Mouse (Mus musculus): ENCODE data around the gene Cdkn1c. TPM values are rescaled to one million over a fixed set of nuclear protein-coding genes. Genes with fewer than 3 reads are reported as not detected.

Cdkn1c gene
- polyA plus RNA-seq, 1 experiment from 2014 or later = 804 TPM

DNA sequence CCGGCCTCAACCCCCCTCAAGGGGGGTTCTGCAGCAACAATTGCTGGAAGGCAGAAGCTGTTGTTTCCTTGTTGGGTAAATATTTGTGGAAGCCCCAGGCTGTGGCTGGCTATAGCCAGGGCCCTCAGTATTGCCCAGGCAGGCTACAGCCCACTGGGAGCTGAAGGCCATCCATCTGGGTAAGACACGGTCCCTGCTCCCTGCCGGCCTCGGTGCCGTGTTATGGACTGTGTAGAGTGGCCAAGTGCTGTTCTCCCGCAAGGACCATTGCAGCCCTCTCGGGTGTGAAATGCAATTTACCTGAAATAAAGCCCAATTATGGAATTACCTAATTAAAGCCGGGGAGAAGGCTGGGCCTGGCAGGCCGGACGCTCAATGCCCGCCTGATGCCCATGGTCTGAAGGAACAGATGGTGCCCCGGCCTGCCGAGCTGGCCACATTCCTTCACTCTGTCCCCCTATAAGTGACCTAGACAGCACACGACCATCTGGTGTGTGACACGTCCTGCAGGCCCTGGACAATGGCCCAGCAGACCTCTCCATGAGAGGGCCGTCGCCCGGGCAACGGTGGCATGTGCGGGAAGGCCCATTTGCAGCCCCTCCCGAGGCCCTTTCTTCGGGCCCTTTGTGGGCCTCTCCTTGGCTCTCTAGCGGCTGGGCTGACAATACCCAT is 32.6 kb downstream of the Cdkn1c start:
- Histone ChIP-seq H3K9me3 (no peaks in the 10 kb centered on the region), H3K9ac (no peak overlapping the region), H3K4me3 (replicated peaks) (no peak overlapping the region), H3K36me3 (no peaks in the 10 kb centered on the region), H3K4me1 (peaks cover 12% of the 10 kb centered on the region; the same call in 1 of the 2 replicates), H3K4me2 (no peak overlapping the region), H3K27ac (no peak overlapping the region), H3K27me3 (replicated peaks) (no peaks in the 10 kb centered on the region)
- 65% methylated on average over 23 of the region's 23 CpGs for WGBS
- ATAC-seq (ENCODE audit: insufficient read depth, low FRiP score, low read depth) = no peak

DNA sequence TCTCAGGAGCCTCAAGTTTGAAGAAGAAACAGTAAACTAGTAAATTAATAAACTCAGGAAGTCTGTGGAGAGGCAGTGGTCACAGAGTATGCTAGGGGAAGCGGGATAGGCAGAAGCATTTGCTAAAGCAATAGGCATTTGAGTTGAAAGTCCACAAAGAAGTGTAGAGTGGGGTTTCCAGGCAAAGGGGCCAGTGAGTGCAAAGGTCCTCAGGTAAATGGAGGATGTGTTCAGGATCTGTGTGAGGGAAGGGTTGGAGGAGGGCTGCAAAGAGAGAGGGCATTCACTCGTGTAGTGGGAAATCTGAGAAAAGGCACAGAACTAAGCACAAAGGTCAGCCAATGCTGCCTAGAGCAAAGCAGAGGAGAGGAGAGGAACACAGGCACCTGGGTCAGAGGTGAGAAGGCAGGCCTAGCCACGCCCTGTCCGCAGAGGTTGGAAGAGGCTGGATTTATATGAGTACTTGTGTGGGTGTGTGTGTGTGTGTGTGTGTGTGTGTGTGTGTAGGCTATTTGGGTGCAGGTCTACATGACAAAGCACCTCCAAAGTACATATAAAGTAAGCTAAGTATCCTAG is 41.2 kb downstream of the Cdkn1c start:
- H3K4me3 ChIP-seq (replicated peaks) = no peak overlapping the region
- peaks cover 14% of the 10 kb centered on the region for H3K4me1 ChIP-seq
- H3K9ac ChIP-seq = no peak overlapping the region
- no peak overlapping the region for H3K4me2 ChIP-seq
- no peak; the same call in 1 of the 2 replicates for ATAC-seq (ENCODE audit: insufficient read depth, low FRiP score, low read depth)
- no peaks in the 10 kb centered on the region for H3K36me3 ChIP-seq
- H3K9me3 ChIP-seq = no peaks in the 10 kb centered on the region
- no peak overlapping the region for H3K27ac ChIP-seq
- no peaks in the 10 kb centered on the region for H3K27me3 ChIP-seq (replicated peaks)
- WGBS = 64% methylated on average over 4 of the region's 4 CpGs

DNA sequence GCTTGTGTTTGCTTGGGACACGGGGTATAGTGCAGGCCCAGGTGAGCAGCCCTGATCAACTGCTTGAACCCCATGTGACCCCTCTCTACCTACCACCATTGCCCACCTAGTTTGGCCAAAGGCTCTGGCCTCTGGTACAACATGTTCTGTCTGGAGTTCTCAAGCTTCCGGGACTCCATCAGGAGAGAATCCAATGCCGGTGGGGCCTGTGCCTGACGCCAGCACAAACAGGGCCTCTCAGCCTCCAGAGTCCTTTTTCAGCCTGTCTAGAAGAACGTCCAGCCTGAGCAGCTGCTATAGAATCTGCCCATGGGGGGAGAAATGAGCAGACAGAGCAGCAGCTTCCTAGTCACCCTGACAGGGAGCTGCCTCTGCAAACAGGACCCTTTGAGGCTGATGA is 43.0 kb downstream of the Cdkn1c start:
- no peaks in the 10 kb centered on the region for H3K36me3 ChIP-seq
- H3K9ac ChIP-seq = no peak overlapping the region
- no peak overlapping the region for H3K4me2 ChIP-seq
- 51% methylated on average over 5 of the region's 5 CpGs for WGBS
- H3K4me3 ChIP-seq (replicated peaks) = no peak overlapping the region
- 0 out of 2 replicates have a peak, but pooled peaks have one; percentile 34 for ATAC-seq (ENCODE audit: insufficient read depth, low FRiP score, low read depth)
- H3K27ac ChIP-seq = peak overlapping the region; percentile 35; the same call in 1 of the 2 replicates
- peaks cover 14% of the 10 kb centered on the region for H3K4me1 ChIP-seq
- no peaks in the 10 kb centered on the region for H3K27me3 ChIP-seq (replicated peaks)
- H3K9me3 ChIP-seq = no peaks in the 10 kb centered on the region

DNA sequence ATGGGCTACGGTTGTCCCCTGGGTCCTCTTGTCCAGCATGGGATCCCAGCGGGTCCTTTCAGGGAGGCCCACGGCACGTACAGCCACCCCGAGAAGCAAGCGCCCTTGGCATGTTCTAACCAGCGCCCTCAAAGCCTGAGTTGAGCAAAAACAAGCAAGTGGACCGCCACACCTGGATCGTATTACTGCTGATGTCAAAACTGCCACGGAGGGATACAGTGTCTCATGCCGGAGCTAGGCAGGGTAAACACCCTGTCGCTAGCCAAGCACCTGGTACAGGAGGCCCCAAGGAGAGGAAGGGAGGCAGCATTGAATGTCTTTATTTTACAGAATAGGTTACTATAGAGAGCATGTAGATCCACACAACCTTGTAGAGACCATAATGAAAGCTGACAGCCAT is 44.4 kb downstream of the Cdkn1c start:
- no peaks in the 10 kb centered on the region for H3K27me3 ChIP-seq (replicated peaks)
- no peak overlapping the region for H3K9ac ChIP-seq
- no peak overlapping the region for H3K27ac ChIP-seq
- ATAC-seq (ENCODE audit: insufficient read depth, low FRiP score, low read depth) = no peak
- no peak overlapping the region for H3K4me2 ChIP-seq
- H3K9me3 ChIP-seq = no peaks in the 10 kb centered on the region
- 62% methylated on average over 12 of the region's 12 CpGs for WGBS
- H3K4me1 ChIP-seq = peaks cover 14% of the 10 kb centered on the region
- no peaks in the 10 kb centered on the region for H3K36me3 ChIP-seq
- no peak overlapping the region for H3K4me3 ChIP-seq (replicated peaks)

DNA sequence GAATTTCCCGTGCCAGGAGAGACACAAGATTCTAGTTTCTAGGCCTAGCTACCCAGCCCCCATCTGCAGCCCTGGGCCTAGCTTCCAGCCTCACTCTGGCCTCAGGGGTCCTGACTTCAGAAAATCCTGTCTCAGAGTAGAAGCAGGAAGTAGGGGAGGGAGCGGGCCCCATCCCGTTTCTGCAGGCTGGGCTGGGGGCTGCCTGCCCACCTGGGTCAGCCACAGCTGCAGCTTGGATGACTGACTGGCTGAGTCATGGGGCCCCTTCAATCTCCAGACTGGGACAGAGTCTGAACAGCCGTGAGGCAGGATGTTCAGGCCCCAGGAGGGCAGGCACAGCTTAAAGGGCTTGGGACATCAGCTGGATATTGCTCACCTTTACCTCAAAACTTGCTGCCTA is 45.8 kb downstream of the Cdkn1c start:
- no peak for ATAC-seq (ENCODE audit: insufficient read depth, low FRiP score, low read depth)
- Histone ChIP-seq H3K4me1 (peaks cover 14% of the 10 kb centered on the region), H3K4me2 (no peak overlapping the region), H3K9me3 (no peaks in the 10 kb centered on the region), H3K27me3 (replicated peaks) (no peaks in the 10 kb centered on the region), H3K4me3 (replicated peaks) (no peak overlapping the region), H3K36me3 (no peaks in the 10 kb centered on the region), H3K9ac (no peak overlapping the region), H3K27ac (no peak overlapping the region)
- WGBS = 27% methylated on average over 4 of the region's 4 CpGs

DNA sequence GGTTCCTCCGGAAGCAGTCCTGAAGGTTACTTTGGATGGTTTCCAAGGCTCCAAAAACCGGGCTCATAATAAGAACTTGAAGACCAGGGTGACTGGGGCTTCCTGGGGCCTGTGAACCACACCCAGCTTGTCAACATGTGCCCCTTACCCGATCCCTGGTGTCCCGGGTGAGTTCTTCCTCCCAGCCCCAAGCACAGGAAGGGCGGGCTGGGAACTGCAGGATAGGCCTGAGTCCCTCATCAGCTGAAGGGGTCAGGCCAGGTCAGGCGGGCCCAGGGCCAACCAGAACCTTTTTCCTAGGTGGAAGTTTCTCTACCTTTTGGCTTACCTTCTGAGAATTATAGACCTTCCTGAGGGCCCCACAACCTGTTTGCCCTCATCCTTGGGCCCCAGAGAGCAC is 48.2 kb downstream of the Cdkn1c start:
- no peaks in the 10 kb centered on the region for H3K9me3 ChIP-seq
- H3K4me3 ChIP-seq (replicated peaks) = no peak overlapping the region
- H3K4me1 ChIP-seq = peaks cover 24% of the 10 kb centered on the region
- ATAC-seq (ENCODE audit: insufficient read depth, low FRiP score, low read depth) = no peak
- 67% methylated on average over 6 of the region's 6 CpGs for whole genome bisulfite sequencing
- no peaks in the 10 kb centered on the region for H3K36me3 ChIP-seq
- no peaks in the 10 kb centered on the region for H3K27me3 ChIP-seq (replicated peaks)
- H3K9ac ChIP-seq = no peak overlapping the region
- no peak overlapping the region for H3K27ac ChIP-seq
- no peak overlapping the region for H3K4me2 ChIP-seq

DNA sequence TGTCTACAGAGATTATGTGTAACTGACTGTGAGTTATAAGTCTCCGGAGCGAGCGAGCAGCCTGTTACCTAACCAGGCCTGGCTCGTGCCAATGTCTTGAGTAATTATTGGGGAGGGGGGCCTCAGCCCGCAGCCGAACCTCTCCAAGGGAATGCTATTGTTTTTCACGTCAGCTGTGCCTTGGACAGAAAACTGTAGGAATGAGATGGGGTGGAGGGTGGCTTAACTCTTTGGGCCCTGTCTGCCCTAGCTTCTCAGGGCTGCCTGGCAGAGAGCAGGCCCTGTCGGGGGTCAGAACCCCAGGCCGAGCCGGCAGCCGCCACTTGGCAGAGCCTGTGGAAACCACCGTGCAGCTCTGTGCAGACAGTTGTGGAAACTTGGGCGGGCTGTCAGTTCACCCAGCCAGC is 52.2 kb downstream of the Cdkn1c start:
- Histone ChIP-seq H3K4me2 (no peak overlapping the region), H3K27me3 (replicated peaks) (no peaks in the 10 kb centered on the region), H3K9me3 (no peaks in the 10 kb centered on the region), H3K36me3 (no peaks in the 10 kb centered on the region), H3K4me1 (peaks cover 20% of the 10 kb centered on the region), H3K27ac (peak overlapping the region; percentile 72), H3K9ac (no peak overlapping the region), H3K4me3 (replicated peaks) (no peak overlapping the region)
- peak; percentile 61; the same call in 1 of the 2 replicates for ATAC-seq (ENCODE audit: insufficient read depth, low FRiP score, low read depth)
- 34% methylated on average over 13 of the region's 13 CpGs for WGBS

Other genes with a start within 250 kb of the Cdkn1c start
- 9.2 and 11.7 TPM in 2 replicates for gene Slc22a18, start 12.7 kb upstream of the Cdkn1c start, polyA plus RNA-seq (2015; fragmentation: Nextera tagmentation; extraction: Ambion mirVana)
- 11.5 and 13.7 TPM in 2 replicates for gene Phlda2, start 42.1 kb upstream of the Cdkn1c start, polyA plus RNA-seq (2015; fragmentation: Nextera tagmentation; extraction: Ambion mirVana)
- 185 and 205 TPM in 2 replicates for gene Nap1l4, start 88.1 kb upstream of the Cdkn1c start, polyA plus RNA-seq (2015; fragmentation: Nextera tagmentation; extraction: Ambion mirVana)
- 67.5 and 73.2 TPM in 2 replicates for gene Cars, start 139.0 kb upstream of the Cdkn1c start, polyA plus RNA-seq (2015; fragmentation: Nextera tagmentation; extraction: Ambion mirVana)
- 0.32 and 0.48 TPM in 2 replicates for gene Tnfrsf26, start 167.7 kb upstream of the Cdkn1c start, polyA plus RNA-seq (2015; fragmentation: Nextera tagmentation; extraction: Ambion mirVana)
- 5.7 and 6.8 TPM in 2 replicates for gene Tnfrsf22, start 188.6 kb upstream of the Cdkn1c start, polyA plus RNA-seq (2015; fragmentation: Nextera tagmentation; extraction: Ambion mirVana)
- 1.9 and 3.4 TPM in 2 replicates for gene Tnfrsf23, start 224.8 kb upstream of the Cdkn1c start, polyA plus RNA-seq (2015; fragmentation: Nextera tagmentation; extraction: Ambion mirVana)

Measured in stomach, embryonic 15.5 days (tissue).